Mouse (Mus musculus): ENCODE measurements at regions not wholly inside any gene's neighbourhood (a gene's known extent, or its start where the extent isn't known, plus 50 kb on each side); places are given as distances from the start of the nearest gene placed in this dataset.

GRCm38 (mm10) chr14:76760509-76761023 is 203.9 kb upstream of the Serp2 start:
- 82% methylated on average over 13 of the region's 13 CpGs for WGBS
- Histone ChIP-seq H3K36me3 (ENCODE audit: control insufficient read depth, insufficient read depth, low read length) (no peaks in the 10 kb centered on the region), H3K27ac (ENCODE audit: low read depth, low read length) (no peak overlapping the region), H3K4me2 (replicated peaks; ENCODE audit: low read depth, low read length) (no peak overlapping the region), H3K27me3 (ENCODE audit: control insufficient read depth, insufficient read depth, low read length) (peaks cover 2% of the 10 kb centered on the region; the same call in 1 of the 2 replicates), H3K4me3 (ENCODE audit: low read depth, low read length) (no peak overlapping the region), H3K9ac (ENCODE audit: low read depth, low read length) (no peak overlapping the region), H3K4me1 (replicated peaks; ENCODE audit: control insufficient read depth, insufficient read depth, low read length) (0 out of 2 replicates have a peak, but pooled peaks cover 4% of the 10 kb centered on the region), H3K9me3 (ENCODE audit: control insufficient read depth, low read length) (no peaks in the 10 kb centered on the region)
- ATAC-seq (ENCODE audit: low FRiP score), result no peak
- DNase-seq (ENCODE audit: low spot score), result no peak

- H3K9ac ChIP-seq (ENCODE audit: low read depth, low read length), result no peak overlapping the region
These were observed 202.7 kb upstream of the Serp2 start for GRCm38 (mm10) chr14:76759377-76759776.

GRCm38 (mm10) chr14:76758589-76758988 is 201.9 kb upstream of the Serp2 start:
- Histone ChIP-seq H3K9me3 (ENCODE audit: control insufficient read depth, low read length) (no peaks in the 10 kb centered on the region), H3K36me3 (ENCODE audit: control insufficient read depth, insufficient read depth, low read length) (no peaks in the 10 kb centered on the region), H3K4me2 (replicated peaks; ENCODE audit: low read depth, low read length) (no peak overlapping the region), H3K27me3 (ENCODE audit: control insufficient read depth, insufficient read depth, low read length) (no peaks in the 10 kb centered on the region; the same call in 1 of the 2 replicates), H3K9ac (ENCODE audit: low read depth, low read length) (no peak overlapping the region), H3K27ac (ENCODE audit: low read depth, low read length) (no peak overlapping the region), H3K4me3 (ENCODE audit: low read depth, low read length) (no peak overlapping the region), H3K4me1 (replicated peaks; ENCODE audit: control insufficient read depth, insufficient read depth, low read length) (0 out of 2 replicates have a peak, but pooled peaks cover 2% of the 10 kb centered on the region)
- no peak for DNase-seq (ENCODE audit: low spot score)
- 88% methylated on average over 1 of the region's 1 CpGs for WGBS
- ATAC-seq (ENCODE audit: low FRiP score), result no peak

More at GRCm38 (mm10) chr14:76759377-76759776, 202.7 kb upstream of the Serp2 start:
- Histone ChIP-seq H3K36me3 (ENCODE audit: control insufficient read depth, insufficient read depth, low read length) (no peaks in the 10 kb centered on the region), H3K4me3 (ENCODE audit: low read depth, low read length) (no peak overlapping the region), H3K4me1 (replicated peaks; ENCODE audit: control insufficient read depth, insufficient read depth, low read length) (0 out of 2 replicates have a peak, but pooled peaks cover 2% of the 10 kb centered on the region), H3K9me3 (ENCODE audit: control insufficient read depth, low read length) (no peaks in the 10 kb centered on the region), H3K27ac (ENCODE audit: low read depth, low read length) (no peak overlapping the region), H3K27me3 (ENCODE audit: control insufficient read depth, insufficient read depth, low read length) (no peaks in the 10 kb centered on the region; the same call in 1 of the 2 replicates), H3K4me2 (replicated peaks; ENCODE audit: low read depth, low read length) (no peak overlapping the region)
- DNase-seq (ENCODE audit: low spot score) (no peak), ATAC-seq (ENCODE audit: low FRiP score) (no peak)
- 77% methylated on average over 4 of the region's 4 CpGs for WGBS

- H3K9me3 ChIP-seq (ENCODE audit: control insufficient read depth, low read length), result no peaks in the 10 kb centered on the region
- no peaks in the 10 kb centered on the region for H3K4me1 ChIP-seq (replicated peaks; ENCODE audit: control insufficient read depth, insufficient read depth, low read length)
- H3K27me3 ChIP-seq (ENCODE audit: control insufficient read depth, insufficient read depth, low read length), result no peaks in the 10 kb centered on the region
- no peak overlapping the region for H3K4me3 ChIP-seq (ENCODE audit: low read depth, low read length)
- no peak overlapping the region for H3K9ac ChIP-seq (ENCODE audit: low read depth, low read length)
- H3K27ac ChIP-seq (ENCODE audit: low read depth, low read length), result no peak overlapping the region
- DNase-seq (ENCODE audit: low spot score), result no peak
- 84% methylated on average over 9 of the region's 9 CpGs for WGBS
- H3K36me3 ChIP-seq (ENCODE audit: control insufficient read depth, insufficient read depth, low read length), result no peaks in the 10 kb centered on the region
- H3K4me2 ChIP-seq (replicated peaks; ENCODE audit: low read depth, low read length), result no peak overlapping the region
- ATAC-seq (ENCODE audit: low FRiP score), result no peak
These were observed 199.1 kb upstream of the Serp2 start for GRCm38 (mm10) chr14:76755591-76756376.

GRCm38 (mm10) chr14:76753734-76754133 is 197.0 kb upstream of the Serp2 start:
- Histone ChIP-seq H3K4me1 (replicated peaks; ENCODE audit: control insufficient read depth, insufficient read depth, low read length) (no peaks in the 10 kb centered on the region), H3K9ac (ENCODE audit: low read depth, low read length) (no peak overlapping the region), H3K9me3 (ENCODE audit: control insufficient read depth, low read length) (no peaks in the 10 kb centered on the region), H3K27ac (ENCODE audit: low read depth, low read length) (no peak overlapping the region), H3K4me2 (replicated peaks; ENCODE audit: low read depth, low read length) (no peak overlapping the region), H3K36me3 (ENCODE audit: control insufficient read depth, insufficient read depth, low read length) (no peaks in the 10 kb centered on the region), H3K27me3 (ENCODE audit: control insufficient read depth, insufficient read depth, low read length) (no peaks in the 10 kb centered on the region), H3K4me3 (ENCODE audit: low read depth, low read length) (no peak overlapping the region)
- DNase-seq (ENCODE audit: low spot score) (no peak), ATAC-seq (ENCODE audit: low FRiP score) (no peak)
- 85% methylated on average over 5 of the region's 5 CpGs for WGBS

GRCm38 (mm10) chr14:76749178-76749577 is 192.5 kb upstream of the Serp2 start:
- DNase-seq (ENCODE audit: low spot score) (no peak), ATAC-seq (ENCODE audit: low FRiP score) (no peak)
- no peak overlapping the region for H3K27ac ChIP-seq (ENCODE audit: low read depth, low read length)
- 89% methylated on average over 7 of the region's 7 CpGs for WGBS
- no peak overlapping the region for H3K4me2 ChIP-seq (replicated peaks; ENCODE audit: low read depth, low read length)
- no peaks in the 10 kb centered on the region for H3K36me3 ChIP-seq (ENCODE audit: control insufficient read depth, insufficient read depth, low read length)
- no peak overlapping the region for H3K9ac ChIP-seq (ENCODE audit: low read depth, low read length)
- H3K4me1 ChIP-seq (replicated peaks; ENCODE audit: control insufficient read depth, insufficient read depth, low read length), result no peaks in the 10 kb centered on the region
- no peaks in the 10 kb centered on the region for H3K27me3 ChIP-seq (ENCODE audit: control insufficient read depth, insufficient read depth, low read length)
- no peak overlapping the region for H3K4me3 ChIP-seq (ENCODE audit: low read depth, low read length)
- H3K9me3 ChIP-seq (ENCODE audit: control insufficient read depth, low read length), result no peaks in the 10 kb centered on the region

GRCm38 (mm10) chr14:76748711-76749110 is 192.0 kb upstream of the Serp2 start:
- ATAC-seq (ENCODE audit: low FRiP score), result no peak
- H3K4me3 ChIP-seq (ENCODE audit: low read depth, low read length), result no peak overlapping the region
- H3K27me3 ChIP-seq (ENCODE audit: control insufficient read depth, insufficient read depth, low read length), result no peaks in the 10 kb centered on the region
- H3K36me3 ChIP-seq (ENCODE audit: control insufficient read depth, insufficient read depth, low read length), result no peaks in the 10 kb centered on the region
- H3K9ac ChIP-seq (ENCODE audit: low read depth, low read length), result no peak overlapping the region
- no peaks in the 10 kb centered on the region for H3K4me1 ChIP-seq (replicated peaks; ENCODE audit: control insufficient read depth, insufficient read depth, low read length)
- H3K9me3 ChIP-seq (ENCODE audit: control insufficient read depth, low read length), result no peaks in the 10 kb centered on the region
- no peak overlapping the region for H3K4me2 ChIP-seq (replicated peaks; ENCODE audit: low read depth, low read length)
- H3K27ac ChIP-seq (ENCODE audit: low read depth, low read length), result no peak overlapping the region
- DNase-seq (ENCODE audit: low spot score), result no peak
- WGBS, result 91% methylated on average over 2 of the region's 2 CpGs

- Histone ChIP-seq H3K4me2 (replicated peaks; ENCODE audit: low read depth, low read length) (no peak overlapping the region), H3K27me3 (ENCODE audit: control insufficient read depth, insufficient read depth, low read length) (no peaks in the 10 kb centered on the region), H3K4me1 (replicated peaks; ENCODE audit: control insufficient read depth, insufficient read depth, low read length) (no peaks in the 10 kb centered on the region), H3K27ac (ENCODE audit: low read depth, low read length) (no peak overlapping the region), H3K9ac (ENCODE audit: low read depth, low read length) (no peak overlapping the region), H3K4me3 (ENCODE audit: low read depth, low read length) (no peak overlapping the region), H3K36me3 (ENCODE audit: control insufficient read depth, insufficient read depth, low read length) (no peaks in the 10 kb centered on the region), H3K9me3 (ENCODE audit: control insufficient read depth, low read length) (no peaks in the 10 kb centered on the region)
- WGBS, result 91% methylated on average over 5 of the region's 5 CpGs
- ATAC-seq (ENCODE audit: low FRiP score) (no peak), DNase-seq (ENCODE audit: low spot score) (no peak)
These were observed 191.1 kb upstream of the Serp2 start for GRCm38 (mm10) chr14:76747814-76748213.

GRCm38 (mm10) chr14:76746282-76746681 is 189.6 kb upstream of the Serp2 start:
- 91% methylated on average over 10 of the region's 10 CpGs for WGBS
- ATAC-seq (ENCODE audit: low FRiP score) (no peak), DNase-seq (ENCODE audit: low spot score) (no peak)
- Histone ChIP-seq H3K4me3 (ENCODE audit: low read depth, low read length) (no peak overlapping the region), H3K27me3 (ENCODE audit: control insufficient read depth, insufficient read depth, low read length) (no peaks in the 10 kb centered on the region), H3K9ac (ENCODE audit: low read depth, low read length) (no peak overlapping the region), H3K36me3 (ENCODE audit: control insufficient read depth, insufficient read depth, low read length) (no peaks in the 10 kb centered on the region), H3K27ac (ENCODE audit: low read depth, low read length) (no peak overlapping the region), H3K4me2 (replicated peaks; ENCODE audit: low read depth, low read length) (no peak overlapping the region), H3K4me1 (replicated peaks; ENCODE audit: control insufficient read depth, insufficient read depth, low read length) (no peaks in the 10 kb centered on the region), H3K9me3 (ENCODE audit: control insufficient read depth, low read length) (no peaks in the 10 kb centered on the region)
